In genomic region chr7:100014123-100014600, GRCm38 (mm10) we compare ENCODE assay signal across 12 mouse cellular contexts. TPM values are rescaled to one million over a fixed set of nuclear protein-coding genes. Genes with fewer than 3 reads are reported as not detected.
DNase-seq lines count a peak whose midpoint lies in the region; ATAC-seq lines count a peak whose summit lies in the region.
"Had no signal": no experiment of that assay in that cellular context is flagged by ENCODE, and none has a peak within 500 bp of the region (broad histone marks: within the 10 kb centered on the region; RNA-seq: fewer than 3 reads in every experiment).

No protein-coding gene starts in this region.

- no peak overlapping the region for H3K4me2 ChIP-seq in kidney, embryonic 15.5 days
- H3K4me2 ChIP-seq in forebrain, embryonic 16.5 days (ENCODE audit: low read length): no peak overlapping the region
- H3K4me2 ChIP-seq: lung, embryonic 14.5 days; neural tube, embryonic 13.5 days had no signal

- peak; percentile 62 for ATAC-seq in kidney, embryonic 15.5 days (replicated peaks; ENCODE audit: low FRiP score)
- no peak for ATAC-seq in forebrain, embryonic 16.5 days

- 45% methylated on average over 8 of the region's 8 CpGs for whole genome bisulfite sequencing in kidney, embryonic 15.5 days
- 62% methylated on average over 8 of the region's 8 CpGs for WGBS in forebrain, embryonic 16.5 days

- H3K9ac ChIP-seq in kidney, embryonic 15.5 days: no peak overlapping the region
- no peak overlapping the region for H3K9ac ChIP-seq in forebrain, embryonic 16.5 days (replicated peaks; ENCODE audit: low read depth, low read length)
- H3K9ac ChIP-seq: lung, embryonic 14.5 days; neural tube, embryonic 13.5 days had no signal

- no peak overlapping the region for H3K4me3 ChIP-seq in kidney, embryonic 15.5 days (replicated peaks)
- H3K4me3 ChIP-seq in forebrain, embryonic 16.5 days (replicated peaks; ENCODE audit: low read length): no peak overlapping the region
- H3K4me3 ChIP-seq: neural tube, embryonic 13.5 days had no signal

- H3K27me3 ChIP-seq in kidney, embryonic 15.5 days: peaks cover 14% of the 10 kb centered on the region
- peaks cover 8% of the 10 kb centered on the region; the same call in 1 of the 2 replicates for H3K27me3 ChIP-seq in forebrain, embryonic 16.5 days (replicated peaks; ENCODE audit: control insufficient read depth, insufficient read depth, low read length)

- DNase-seq in gastrocnemius, adult 18-20 months (ENCODE audit: low spot score): peak; percentile 70
- no peak for DNase-seq in gastrocnemius, postnatal 4 days (ENCODE audit: low spot score in 2 of 2)
- peak; percentile 10 for DNase-seq in NIH3T3 (ENCODE audit: low read depth)
- DNase-seq in cerebellum, postnatal 10 days: peak; percentile 79 to 86
- DNase-seq in frontal cortex, adult 2 months (ENCODE audit: extremely low spot score in 1 of 2, low spot score in 1 of 2): no peak
- DNase-seq in right cerebral cortex, postnatal 4 days: no peak
- DNase-seq: B cell, adult 2 months; lung, embryonic 14.5 days; thymus, postnatal 14 days had no signal

- H3K4me1 ChIP-seq in kidney, embryonic 15.5 days: peaks cover 22% of the 10 kb centered on the region
- no peaks in the 10 kb centered on the region for H3K4me1 ChIP-seq in forebrain, embryonic 16.5 days (replicated peaks; ENCODE audit: control insufficient read depth, insufficient read depth, low read length)

- H3K36me3 ChIP-seq in kidney, embryonic 15.5 days: no peaks in the 10 kb centered on the region
- H3K36me3 ChIP-seq in forebrain, embryonic 16.5 days (ENCODE audit: control insufficient read depth, insufficient read depth): no peaks in the 10 kb centered on the region
- H3K36me3 ChIP-seq: neural tube, embryonic 13.5 days had no signal

- no peaks in the 10 kb centered on the region for H3K9me3 ChIP-seq in kidney, embryonic 15.5 days (replicated peaks)
- H3K9me3 ChIP-seq in forebrain, embryonic 16.5 days (ENCODE audit: control insufficient read depth, low read length): no peaks in the 10 kb centered on the region
- H3K9me3 ChIP-seq: neural tube, embryonic 13.5 days had no signal

- H3K27ac ChIP-seq in kidney, embryonic 15.5 days: peak overlapping the region; percentile 28; the same call in 1 of the 2 replicates
- no peak overlapping the region for H3K27ac ChIP-seq in forebrain, embryonic 16.5 days (ENCODE audit: low read length)
- H3K27ac ChIP-seq: neural tube, embryonic 13.5 days had no signal

RNA-seq across cellular contexts. Expression of gene Chrdl2, which starts 8.2 kb away (rescaled TPM):
- 1 to 10 TPM; 1.4 to 1.7 TPM for total RNA-seq in gastrocnemius, adult 18-20 months (2021)
- 1 to 10 TPM; 4.7 to 6.5 TPM for total RNA-seq in gastrocnemius, postnatal 4 days (2021)
- 0.69 and 0.87 TPM in 2 replicates for polyA plus RNA-seq in kidney, embryonic 15.5 days (2015; fragmentation: Nextera tagmentation; extraction: Ambion mirVana)
- polyA plus RNA-seq in frontal cortex, adult 2 months (2012; rRNA removed): 0.36 and 0.65 TPM in 2 replicates
- 0.16 and 0.30 TPM in 2 replicates for polyA plus RNA-seq in forebrain, embryonic 16.5 days (2015; fragmentation: Nextera tagmentation; extraction: Ambion mirVana)

RNA-seq across cellular contexts. Expression of gene Rnf169, which starts 33.9 kb away (rescaled TPM):
- 1 to 10 TPM; 4.6 to 7.1 TPM for total RNA-seq in gastrocnemius, adult 18-20 months (2021)
- 10 to 100 TPM; 12.4 to 14.5 TPM for total RNA-seq in gastrocnemius, postnatal 4 days (2021)
- 5.9 and 6.2 TPM in 2 replicates for polyA plus RNA-seq in kidney, embryonic 15.5 days (2015; fragmentation: Nextera tagmentation; extraction: Ambion mirVana)
- polyA plus RNA-seq in frontal cortex, adult 2 months (2012; rRNA removed): 20.2 and 22.0 TPM in 2 replicates
- 5.5 TPM in 2 replicates for polyA plus RNA-seq in forebrain, embryonic 16.5 days (2015; fragmentation: Nextera tagmentation; extraction: Ambion mirVana)

Comparison
In these comparisons a context has a peak if more than half of its experiments do, and no peak if none do; other contexts are left out.
1. DNase-seq: peak in gastrocnemius, adult 18-20 months (single experiment), NIH3T3 (single experiment) and cerebellum, postnatal 10 days (2 of 2); none in gastrocnemius, postnatal 4 days (0 of 2), frontal cortex, adult 2 months (0 of 2) and right cerebral cortex, postnatal 4 days (single experiment).